Mouse (Mus musculus) kidney, embryonic 14.5 days (tissue): Measurements from ENCODE around the gene Depp1. TPM values are rescaled to one million over a fixed set of nuclear protein-coding genes. Genes with fewer than 3 reads are reported as not detected.
"Not testable (repeated sequence)": the region's sequence is repeated elsewhere in the genome, so short reads cannot be mapped to it uniquely, and the experiment has no call there.

Experiments used
- ATAC-seq: fragments of 200-750 bp; cut with Nextera tagmentation; 2 replicates; pipeline ENCODE4 v1.8.0; 2017; ENCODE audit warnings: moderate number of reproducible peaks, mild to moderate bottlenecking, moderate TSS enrichment, moderate library complexity; ENCODE audit not compliant: low FRiP score, low TSS enrichment
- H3K27ac ChIP-seq: fragments of 300-500 bp; sonication (generic); 2 replicates; pipeline ENCODE4 v1.5.1; 2014; ENCODE audit warnings: low read depth, mild to moderate bottlenecking, low read length, moderate library complexity, mixed read lengths
- H3K27me3 ChIP-seq: fragments of 300-500 bp; sonication (generic); 2 replicates; pipeline ENCODE4 v1.6.1; 2014; ENCODE audit warnings: mild to moderate bottlenecking, low read length; ENCODE audit not compliant: control insufficient read depth, insufficient read depth
- H3K36me3 ChIP-seq: fragments of 300-500 bp; sonication (generic); 2 replicates; pipeline ENCODE4 v1.6.1; 2014; ENCODE audit warnings: low read length, mixed read lengths; ENCODE audit not compliant: control insufficient read depth, insufficient read depth
- H3K4me1 ChIP-seq: fragments of 300-500 bp; sonication (generic); 2 replicates; pipeline ENCODE4 v1.6.1; 2014; ENCODE audit warnings: low read length, mixed read lengths; ENCODE audit not compliant: control insufficient read depth, insufficient read depth
- H3K4me2 ChIP-seq: fragments of 300-500 bp; sonication (generic); replicated peaks from 2 replicates; pipeline ENCODE4 v1.6.1; 2014; ENCODE audit warnings: low read depth, mild to moderate bottlenecking, low read length
- H3K4me3 ChIP-seq: fragments of 300-500 bp; sonication (generic); 2 replicates; pipeline ENCODE4 v1.5.1; 2014; ENCODE audit warnings: mild to moderate bottlenecking, low read length
- H3K9ac ChIP-seq: fragments of 300-500 bp; sonication (generic); 2 replicates; pipeline ENCODE4 v1.6.1; 2014; ENCODE audit warnings: low read depth, mild to moderate bottlenecking, low read length, moderate library complexity
- H3K9me3 ChIP-seq: fragments of 300-500 bp; sonication (generic); 2 replicates; pipeline ENCODE4 v1.6.1; 2016; ENCODE audit warnings: low read length; ENCODE audit not compliant: control insufficient read depth
- WGBS: fragments of 180-500 bp; shearing (Covaris S2); extraction: QIAGEN DNeasy Blood & Tissue Kit; methylation state at CpG from one replicate; pipeline ENCODE4 v1.1.7; 2014; 5-methylcytosine and 5-hydroxymethylcytosine counted together
- polyA plus RNA-seq: library from polyadenylated mRNA; unstranded; fragments of >200 nt; fragmentation: Nextera tagmentation; extraction: Ambion mirVana; gene quantifications from 2 replicates; pipeline ENCODE4 v1.2.1, GENCODE M21; 2014

The Depp1 gene
- polyA plus RNA-seq, result 23.1 and 27.5 TPM in 2 replicates

DNA sequence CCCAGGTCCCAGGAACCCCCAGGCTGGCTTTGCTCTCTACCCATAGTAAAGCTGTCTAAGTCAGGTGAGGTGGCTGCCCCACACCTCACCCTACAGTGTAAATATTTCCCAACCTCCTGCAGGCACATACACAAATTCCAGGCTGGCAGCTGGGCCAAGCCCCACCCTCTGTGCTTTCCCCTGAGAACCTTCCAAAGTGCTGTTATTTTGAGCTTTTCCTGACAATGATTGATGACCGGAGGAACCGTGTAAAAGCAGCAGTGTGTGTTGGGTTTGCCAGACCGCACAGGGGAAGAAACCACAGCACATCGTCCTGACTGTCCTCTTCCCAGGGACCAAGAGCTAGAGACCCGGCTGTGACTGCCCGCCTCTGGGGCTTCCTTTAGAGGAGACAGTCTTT, at the start of gene Depp1:
Gene Depp1, plus strand, starts transcription at position 204 of the 400 bp plus-strand sequence.
- H3K36me3 ChIP-seq, result no peaks in the 10 kb centered on the region
- H3K9me3 ChIP-seq, result no peaks in the 10 kb centered on the region
- H3K9ac ChIP-seq, result peak within 1 kb of the TSS; percentile 8; the same call in 1 of the 2 replicates
- H3K4me1 ChIP-seq, result 0 out of 2 replicates have a peak, but pooled peaks cover 6% of the 10 kb centered on the region
- no peak within 1 kb of the TSS for H3K4me3 ChIP-seq
- H3K27me3 ChIP-seq, result no peaks in the 10 kb centered on the region
- peak within 1 kb of the TSS; percentile 21; the same call in 1 of the 2 replicates for H3K4me2 ChIP-seq
- H3K27ac ChIP-seq, result no peak within 1 kb of the TSS
- peak; percentile 44; the same call in 1 of the 2 replicates for ATAC-seq
- WGBS, result 19% methylated on average over 6 of the region's 6 CpGs

DNA sequence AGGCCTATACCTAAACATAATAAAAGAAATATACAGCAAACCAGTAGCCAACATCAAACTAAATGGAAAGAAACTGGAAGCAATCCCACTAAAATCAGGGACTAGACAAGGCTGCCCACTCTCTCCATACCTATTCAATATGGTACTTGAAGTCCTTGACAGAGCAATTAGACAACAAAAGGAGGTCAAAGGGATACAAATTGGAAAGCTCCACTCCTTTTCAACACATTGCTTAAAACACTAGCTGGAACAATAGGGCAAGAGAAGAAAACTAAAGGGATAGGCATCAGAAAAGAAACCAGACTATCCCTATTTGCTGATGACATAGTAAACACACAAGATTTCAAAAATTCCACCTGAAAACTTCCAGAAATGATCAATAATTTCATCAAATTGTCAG, 49.4 kb upstream of the Depp1 start:
- not testable (repeated sequence) for H3K4me1 ChIP-seq, H3K27me3 ChIP-seq, H3K4me2 ChIP-seq, H3K36me3 ChIP-seq, H3K4me3 ChIP-seq, H3K27ac ChIP-seq, ATAC-seq, H3K9me3 ChIP-seq, H3K9ac ChIP-seq

DNA sequence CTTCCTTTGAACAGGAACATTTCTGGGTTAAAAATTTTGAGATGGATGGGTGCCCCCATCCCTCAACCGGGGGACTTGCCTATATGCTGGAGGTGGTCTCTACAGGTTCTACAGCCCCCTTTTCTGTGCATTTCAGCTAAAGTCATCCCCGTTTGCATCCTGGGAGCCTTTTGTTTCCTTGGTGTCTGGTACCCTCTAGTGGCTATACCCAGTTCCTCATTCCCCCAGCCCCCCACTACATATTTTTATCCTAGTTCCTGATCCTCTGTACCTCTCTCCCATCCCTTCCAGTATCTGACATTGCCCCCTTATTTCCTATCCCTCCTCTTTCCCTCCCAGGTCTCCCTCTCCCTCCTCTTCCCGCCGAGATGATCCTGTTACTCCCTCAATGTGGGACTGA, 43.2 kb upstream of the Depp1 start:
- Histone ChIP-seq H3K36me3 (no peaks in the 10 kb centered on the region), H3K4me3 (no peak overlapping the region), H3K9ac (no peak overlapping the region), H3K4me2 (no peak overlapping the region), H3K27me3 (no peaks in the 10 kb centered on the region), H3K27ac (no peak overlapping the region), H3K9me3 (no peaks in the 10 kb centered on the region), H3K4me1 (no peaks in the 10 kb centered on the region)
- 44% methylated on average over 4 of the region's 4 CpGs for WGBS
- no peak for ATAC-seq

DNA sequence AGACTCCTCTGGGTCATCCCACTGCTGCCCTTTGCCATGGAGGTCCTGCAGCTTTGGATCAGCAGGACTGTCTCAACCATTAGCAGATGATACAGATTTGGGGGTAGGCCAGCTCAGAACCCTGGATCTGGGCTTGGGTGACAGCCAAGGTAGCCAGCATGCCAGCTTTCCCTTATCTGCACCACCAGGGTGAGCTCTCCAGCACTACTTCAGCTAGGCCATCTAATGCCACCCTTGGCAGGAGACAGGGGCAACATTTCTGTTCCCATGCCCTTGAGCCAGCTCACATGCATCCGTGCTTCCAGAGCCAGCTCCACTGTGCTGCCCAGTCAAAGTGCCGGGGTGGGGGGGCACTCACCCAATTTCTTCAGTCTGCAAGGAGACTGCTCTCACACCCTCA, 34.7 kb upstream of the Depp1 start:
- no peaks in the 10 kb centered on the region for H3K9me3 ChIP-seq
- H3K27me3 ChIP-seq, result no peaks in the 10 kb centered on the region
- H3K27ac ChIP-seq, result no peak overlapping the region
- 92% methylated on average over 2 of the region's 2 CpGs for WGBS
- no peaks in the 10 kb centered on the region for H3K4me1 ChIP-seq
- no peak overlapping the region for H3K4me3 ChIP-seq
- no peak overlapping the region for H3K9ac ChIP-seq
- H3K4me2 ChIP-seq, result no peak overlapping the region
- no peak for ATAC-seq
- no peaks in the 10 kb centered on the region for H3K36me3 ChIP-seq

DNA sequence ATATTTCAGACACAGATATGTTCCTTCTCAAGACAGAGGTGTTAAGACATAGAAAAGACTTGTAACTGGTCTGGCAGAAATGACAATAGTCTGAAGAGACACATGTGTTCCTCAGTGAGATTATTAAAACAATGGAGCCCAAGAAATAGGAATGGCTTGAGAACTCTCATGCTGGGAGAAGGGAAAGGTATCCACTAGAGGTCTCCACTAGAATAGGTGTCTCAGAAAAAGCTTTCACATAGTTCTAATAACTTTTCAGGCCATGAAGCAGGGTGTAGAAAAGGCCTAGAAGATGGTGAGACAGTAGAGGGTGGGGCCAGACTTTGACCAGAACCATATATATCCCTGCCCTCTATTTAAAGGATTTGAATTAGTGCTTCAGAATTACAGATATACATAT, 32.3 kb upstream of the Depp1 start:
- ATAC-seq, result no peak
- no peak overlapping the region for H3K27ac ChIP-seq

DNA sequence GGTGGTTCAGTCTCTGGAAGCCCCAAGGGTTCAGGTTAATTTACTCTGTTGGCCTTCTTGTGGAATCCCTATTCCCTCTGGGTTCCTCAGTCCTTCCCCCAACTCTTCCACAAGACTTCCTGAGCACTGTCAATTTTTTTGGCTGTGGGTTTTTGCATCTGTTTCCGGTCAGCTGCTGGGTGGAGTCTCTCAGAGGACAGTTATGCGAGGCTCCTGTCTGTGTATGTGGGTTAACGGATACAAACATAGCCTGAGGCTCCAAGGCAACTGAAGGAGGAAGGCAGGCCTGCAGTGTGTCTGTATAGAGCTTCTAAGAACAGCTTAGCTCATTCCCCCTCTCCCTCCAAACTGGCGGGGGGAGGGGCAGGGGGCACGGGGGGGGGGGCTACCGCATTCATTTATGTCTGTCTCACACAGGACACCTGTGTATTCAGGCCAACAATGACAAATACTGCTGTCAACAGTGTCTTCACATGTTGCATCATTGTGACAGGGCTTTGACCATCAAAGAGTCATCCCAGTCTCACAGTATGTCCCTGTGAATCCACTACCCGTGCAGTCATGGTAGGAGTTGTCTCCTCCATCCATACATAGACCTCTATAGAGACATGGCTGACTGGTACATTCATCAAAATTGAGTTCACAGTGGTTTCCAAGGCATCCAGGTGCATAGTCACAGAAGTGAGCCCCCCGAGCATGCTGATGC, 28.9 kb upstream of the Depp1 start:
- no peaks in the 10 kb centered on the region for H3K27me3 ChIP-seq
- no peak overlapping the region for H3K4me2 ChIP-seq
- H3K27ac ChIP-seq, result no peak overlapping the region
- no peaks in the 10 kb centered on the region for H3K4me1 ChIP-seq
- no peaks in the 10 kb centered on the region for H3K9me3 ChIP-seq
- 77% methylated on average over 8 of the region's 8 CpGs for WGBS
- peaks cover 18% of the 10 kb centered on the region for H3K36me3 ChIP-seq
- no peak for ATAC-seq
- no peak overlapping the region for H3K9ac ChIP-seq
- no peak overlapping the region for H3K4me3 ChIP-seq

More for the DNA sequence above, 32.3 kb upstream of the Depp1 start:
- no peaks in the 10 kb centered on the region for H3K27me3 ChIP-seq
- no peak overlapping the region for H3K4me2 ChIP-seq
- H3K9ac ChIP-seq, result no peak overlapping the region
- no peaks in the 10 kb centered on the region for H3K4me1 ChIP-seq
- no peak overlapping the region for H3K4me3 ChIP-seq
- H3K9me3 ChIP-seq, result no peaks in the 10 kb centered on the region
- no peaks in the 10 kb centered on the region for H3K36me3 ChIP-seq

DNA sequence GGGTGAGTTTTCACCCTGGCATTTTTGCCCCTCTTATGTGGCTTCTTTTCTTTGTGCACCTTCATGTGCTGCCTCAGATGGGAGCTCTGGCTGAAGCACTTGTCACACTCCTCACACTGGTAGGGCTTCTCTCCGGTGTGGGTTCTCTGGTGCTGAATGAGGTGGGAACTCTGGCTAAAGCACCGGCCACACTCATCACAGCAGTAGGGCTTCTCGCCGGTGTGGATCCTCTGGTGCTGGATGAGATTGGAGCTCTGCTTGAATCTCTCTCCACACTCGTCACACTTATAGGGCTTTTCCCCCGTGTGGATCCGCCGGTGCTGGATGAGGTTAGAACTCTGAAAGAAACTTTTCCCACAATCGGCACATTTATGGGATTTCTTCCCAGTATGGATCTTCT, 24.0 kb upstream of the Depp1 start:
- WGBS, result over 99% methylated on average over 9 of the region's 9 CpGs
- not testable (repeated sequence) for H3K4me2 ChIP-seq, H3K27me3 ChIP-seq, H3K9ac ChIP-seq, ATAC-seq, H3K4me1 ChIP-seq, H3K9me3 ChIP-seq, H3K4me3 ChIP-seq, H3K27ac ChIP-seq
- H3K36me3 ChIP-seq, result peaks cover 22% of the 10 kb centered on the region

DNA sequence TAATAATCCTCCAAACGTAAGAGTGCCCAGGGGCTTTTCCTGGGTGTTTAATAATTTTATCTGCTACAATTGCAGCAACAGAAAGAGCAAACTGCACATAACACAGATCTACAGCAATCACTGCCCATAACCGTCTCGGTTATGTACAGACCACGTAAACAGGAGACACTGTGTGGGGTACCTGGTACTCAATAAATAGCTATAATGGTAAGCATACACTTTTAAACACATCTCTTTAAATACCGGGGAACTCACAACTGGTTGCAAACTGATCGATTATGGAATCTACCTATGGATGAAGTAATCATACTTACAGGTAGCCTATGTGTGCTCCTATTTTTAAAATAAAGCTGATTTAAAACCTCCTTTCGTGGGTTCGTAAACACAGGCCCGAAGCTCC, 22.3 kb upstream of the Depp1 start:
- Histone ChIP-seq H3K27ac (peak overlapping the region; percentile 68), H3K36me3 (peaks cover 22% of the 10 kb centered on the region), H3K9ac (peak overlapping the region; percentile 88), H3K4me1 (0 out of 2 replicates have a peak, but pooled peaks cover 4% of the 10 kb centered on the region), H3K27me3 (no peaks in the 10 kb centered on the region), H3K4me2 (peak overlapping the region; percentile 76), H3K4me3 (peak overlapping the region; percentile 64), H3K9me3 (no peaks in the 10 kb centered on the region)
- WGBS, result 20% methylated on average over 9 of the region's 9 CpGs
- no peak for ATAC-seq

DNA sequence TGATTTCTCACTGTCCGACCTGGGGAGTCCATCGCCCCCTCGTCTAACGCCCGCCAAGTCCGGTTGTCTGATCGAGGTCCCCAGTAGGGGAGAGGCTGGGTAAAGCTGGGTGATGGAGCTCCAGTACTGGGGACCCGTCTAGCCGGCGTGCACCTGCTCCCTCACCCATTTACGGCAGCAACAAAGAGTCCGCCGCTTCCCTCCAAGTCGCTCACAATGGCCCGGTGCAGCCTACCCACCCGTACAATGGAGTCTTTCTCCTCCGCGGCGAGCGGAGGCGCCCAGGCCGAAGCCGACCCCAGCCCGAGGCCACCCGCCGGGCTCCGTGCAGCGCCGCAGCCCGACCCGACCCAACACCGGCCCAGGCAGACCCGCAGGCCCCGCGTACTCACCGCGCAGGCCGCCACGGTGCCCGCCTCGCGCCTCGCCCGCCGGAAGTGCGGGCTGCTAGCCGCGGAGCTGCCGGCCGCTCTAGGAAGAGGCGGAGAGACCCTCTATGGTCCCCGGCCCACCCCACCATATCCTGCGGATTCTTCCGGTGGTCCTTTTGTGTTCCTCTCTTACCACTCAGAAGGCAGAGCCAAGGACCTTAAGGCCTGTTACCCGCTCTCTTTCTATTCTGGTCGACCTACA, 21.8 kb upstream of the Depp1 start, which contains the start of gene Zfp422:
Gene Zfp422, minus strand, starts transcription at position 461 of the 633 bp plus-strand sequence.
- H3K4me2 ChIP-seq, result peak within 1 kb of the TSS; percentile 76
- peak within 1 kb of the TSS; percentile 88 for H3K9ac ChIP-seq
- ATAC-seq, result peak; percentile 93
- H3K36me3 ChIP-seq, result peaks cover 22% of the 10 kb centered on the region
- H3K4me1 ChIP-seq, result 0 out of 2 replicates have a peak, but pooled peaks cover 4% of the 10 kb centered on the region
- peak within 1 kb of the TSS; percentile 68 for H3K27ac ChIP-seq
- H3K9me3 ChIP-seq, result no peaks in the 10 kb centered on the region
- no peaks in the 10 kb centered on the region for H3K27me3 ChIP-seq
- 1% methylated on average over 56 of the region's 56 CpGs for WGBS
- peak within 1 kb of the TSS; percentile 64 for H3K4me3 ChIP-seq
